Comparison of ENCODE assay signal across 20 mouse cellular contexts in the genomic region with DNA sequence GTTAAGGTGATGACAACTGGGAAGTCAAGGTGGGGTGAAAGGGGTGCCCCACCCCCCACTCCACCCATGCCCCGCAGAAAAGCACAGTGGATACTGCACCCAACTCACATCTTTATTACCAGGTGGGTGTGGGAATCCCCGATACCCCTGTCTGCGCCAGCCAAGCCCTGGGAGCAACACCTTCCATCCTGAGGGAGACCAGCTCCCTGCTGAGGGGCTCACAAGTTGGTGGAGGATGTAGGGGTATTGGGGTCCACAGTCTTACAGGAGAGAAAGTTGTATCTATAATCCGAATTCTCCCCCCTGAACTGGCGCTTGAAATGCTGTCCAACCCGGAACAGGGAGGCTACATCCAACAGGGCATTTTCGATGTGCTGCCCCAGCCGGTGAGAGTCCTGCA. TPM values are rescaled to one million over a fixed set of nuclear protein-coding genes. Genes with fewer than 3 reads are reported as not detected.
"Had no signal": no experiment of that assay in that cellular context is flagged by ENCODE, and none has a peak within 500 bp of the region (broad histone marks: within the 10 kb centered on the region; RNA-seq: fewer than 3 reads in every experiment).

No protein-coding gene starts in this region.

- H3K27me3 ChIP-seq: midbrain, embryonic 12.5 days; neural tube, embryonic 13.5 days; neural tube, embryonic 15.5 days had no signal

- DNase-seq: lung, adult 18-20 months; lung, embryonic 14.5 days; lung, postnatal 10 days; lung, postnatal 4 days; midbrain, embryonic 14.5 days; retina, postnatal 1 day; right cerebral cortex, adult 18-20 months; right cerebral cortex, postnatal 14 days; spleen, adult 18-20 months; thymus, adult 18-20 months; thymus, postnatal 14 days; thymus, postnatal 36 days had no signal

- H3K4me3 ChIP-seq: liver, embryonic 15.5 days; midbrain, embryonic 10.5 days; midbrain, embryonic 12.5 days; myocyte; neural tube, embryonic 13.5 days; neural tube, embryonic 15.5 days had no signal

- H3K9me3 ChIP-seq: liver, embryonic 15.5 days; midbrain, embryonic 10.5 days; midbrain, embryonic 12.5 days; neural tube, embryonic 13.5 days; neural tube, embryonic 15.5 days had no signal

- H3K4me1 ChIP-seq: midbrain, embryonic 12.5 days had no signal

- H3K27ac ChIP-seq: liver, embryonic 15.5 days; midbrain, embryonic 10.5 days; midbrain, embryonic 12.5 days; neural tube, embryonic 13.5 days; neural tube, embryonic 15.5 days had no signal

- H3K36me3 ChIP-seq: liver, embryonic 15.5 days had no signal

RNA-seq across cellular contexts. Expression of gene Tsks, which starts 16.3 kb away (rescaled TPM):
- polyA plus RNA-seq: liver, embryonic 15.5 days; midbrain, embryonic 14.5 days; myocyte; neural tube, embryonic 11.5 days; small intestine, adult 2 months had no signal
